Mouse (Mus musculus): Measurements from ENCODE around the gene Themis.

Themis gene

DNA sequence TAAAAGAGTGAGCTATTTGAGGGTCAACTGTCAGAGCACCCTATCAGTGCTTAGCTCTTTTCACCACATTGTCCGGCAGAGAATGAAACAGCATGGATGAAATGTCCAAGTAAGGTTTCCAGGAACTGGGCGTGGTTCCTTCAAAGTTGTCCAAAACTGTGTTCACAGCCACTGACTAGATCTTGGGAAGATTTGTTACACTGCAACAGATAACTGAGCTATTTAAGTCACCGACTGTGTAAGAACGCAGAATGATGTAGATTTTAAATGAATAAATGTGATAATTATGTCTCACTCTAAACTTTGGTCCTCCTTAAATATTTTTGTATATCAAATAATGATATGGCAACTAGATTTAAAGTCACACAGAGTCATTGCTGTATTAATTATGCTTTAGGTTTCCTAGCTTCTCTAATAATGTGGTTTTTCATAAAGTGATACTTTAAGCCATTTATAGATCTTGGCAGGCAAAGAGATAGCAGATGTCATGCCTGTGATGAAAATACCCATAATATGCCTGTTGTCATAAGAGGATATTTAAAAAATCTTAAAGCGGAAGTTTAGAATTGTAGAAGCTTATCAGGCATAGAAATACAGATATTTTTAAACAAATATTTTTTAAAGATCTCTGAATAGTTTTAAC lies 143.9 kb downstream of the Themis start:
- DNase-seq, result no peak

GRCm38 (mm10) chr10:28812571-28812936 lies 144.4 kb downstream of the Themis start:
- DNase-seq, result no peak

- DNase-seq, result no peak
These were observed 148.0 kb downstream of the Themis start for GRCm38 (mm10) chr10:28816160-28816559.

GRCm38 (mm10) chr10:28822320-28822719 lies 154.2 kb downstream of the Themis start:
- DNase-seq, result no peak

GRCm38 (mm10) chr10:28842605-28843004 lies 174.4 kb downstream of the Themis start:
- no peak for DNase-seq

- peak; percentile 39 for DNase-seq
These were observed 175.9 kb downstream of the Themis start for GRCm38 (mm10) chr10:28843755-28844717.

DNA sequence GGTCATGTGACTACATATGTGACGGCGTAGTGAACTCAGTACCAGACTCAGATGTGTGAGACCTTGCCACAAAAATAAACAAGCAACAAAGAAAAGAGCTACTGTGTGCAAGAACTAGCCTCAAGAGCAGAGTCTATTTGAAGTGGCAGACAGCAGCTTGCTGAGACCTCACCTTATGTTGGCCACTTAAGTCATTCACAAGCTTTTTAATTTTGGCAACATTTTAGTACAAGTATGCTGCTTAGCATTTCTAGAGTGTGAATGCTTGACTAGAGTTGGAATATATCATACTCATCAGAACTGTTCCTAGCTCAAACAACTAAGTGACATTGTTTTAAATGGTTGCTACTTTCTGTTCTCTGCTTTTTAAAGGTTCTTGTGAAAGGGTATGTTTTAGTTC lies 188.0 kb downstream of the Themis start:
- no peak for DNase-seq

DNA sequence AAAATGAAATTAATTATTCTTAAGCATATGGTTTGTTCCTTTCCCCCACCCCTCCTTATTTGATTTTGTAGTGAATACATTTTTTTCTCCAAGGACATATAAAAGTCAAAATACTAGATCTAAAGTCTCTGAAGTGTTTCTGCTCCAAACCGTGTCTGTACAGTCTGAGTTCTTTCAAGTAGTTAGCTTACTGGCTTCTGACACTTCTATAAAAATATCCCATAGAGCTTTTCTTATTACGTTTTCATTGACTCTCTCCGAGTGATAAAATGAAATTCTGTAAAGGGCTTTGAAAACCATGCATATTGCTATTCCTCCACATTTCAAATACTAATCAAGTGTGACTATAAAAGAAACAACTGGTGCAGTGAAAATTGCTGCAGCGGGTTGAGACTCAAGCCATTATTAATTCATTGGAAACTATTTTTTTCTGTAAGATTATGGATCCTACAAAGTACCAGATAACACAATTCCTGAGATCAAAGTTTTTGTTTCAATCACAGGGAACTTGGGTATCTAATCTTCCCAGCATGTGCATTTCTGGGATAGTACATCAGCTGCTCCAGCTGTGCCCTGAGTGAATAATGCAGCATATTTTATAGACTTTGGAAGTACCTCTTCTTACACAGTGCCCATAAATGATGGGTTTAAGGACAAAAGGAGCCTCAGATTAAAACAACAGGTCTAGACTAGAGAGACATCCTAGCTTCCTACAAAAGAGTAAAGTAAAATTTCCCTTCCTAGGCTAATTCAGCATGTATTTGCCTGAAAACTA lies 202.6 kb downstream of the Themis start:
- DNase-seq, result no peak

DNA sequence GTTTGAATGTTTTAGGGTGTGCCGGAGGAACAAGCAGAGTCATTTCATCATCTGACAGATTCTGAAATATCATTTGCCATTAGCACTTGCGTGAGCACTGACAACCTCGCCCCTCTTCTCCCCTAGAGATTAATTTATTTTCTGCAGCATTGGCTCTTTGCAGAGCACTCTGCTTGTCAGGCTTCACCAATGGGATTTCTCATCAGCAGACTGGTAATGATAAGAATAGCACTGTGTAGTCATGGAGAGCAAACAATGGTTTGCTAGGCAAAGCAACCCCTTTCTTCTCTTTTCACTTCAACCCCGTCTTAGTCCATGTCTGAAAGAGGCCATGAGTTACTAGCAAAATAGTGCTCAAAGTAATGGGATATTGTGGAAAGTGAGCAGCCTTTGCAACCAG lies 206.4 kb downstream of the Themis start:
- no peak for DNase-seq

DNA sequence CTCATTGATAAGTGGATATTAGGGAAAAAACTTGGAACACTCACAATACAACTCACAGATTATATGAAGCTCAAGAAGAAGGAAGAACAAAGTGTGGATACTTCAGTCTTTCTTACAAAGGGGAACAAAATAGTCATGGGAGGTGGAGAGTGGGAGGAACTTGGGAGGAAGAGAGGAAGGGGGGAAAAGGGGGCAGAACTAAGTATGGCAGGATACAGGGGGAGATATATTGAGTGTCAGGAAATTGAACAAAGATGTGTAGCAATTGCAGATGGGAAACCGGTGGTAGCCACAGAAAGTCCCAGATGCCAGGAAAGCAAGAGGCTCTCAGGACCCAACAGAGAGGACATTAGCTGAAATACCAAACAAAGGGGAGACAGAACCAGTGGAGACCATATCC lies 219.5 kb downstream of the Themis start:
- DNase-seq, result no peak

GRCm38 (mm10) chr10:28890886-28891285 lies 222.7 kb downstream of the Themis start:
- no peak for DNase-seq

DNA sequence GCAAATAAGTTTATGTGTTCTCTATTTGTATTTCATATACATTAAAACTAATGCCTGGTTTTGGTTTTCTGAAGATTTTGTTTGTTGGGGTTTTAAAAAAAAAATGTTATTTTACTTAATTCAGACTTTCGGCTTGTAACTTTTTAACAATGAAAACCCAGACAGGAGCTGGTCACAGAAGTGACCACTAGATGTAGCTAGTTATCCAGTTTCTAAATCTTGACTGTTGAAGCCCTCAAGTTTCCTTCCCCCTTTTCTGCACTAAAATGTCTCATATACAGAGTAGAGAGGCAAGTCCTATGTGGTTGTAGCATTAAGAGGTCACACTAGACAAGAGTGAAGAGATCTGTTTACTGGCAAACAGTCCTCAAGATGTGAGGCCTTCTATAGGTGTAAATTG lies 230.2 kb downstream of the Themis start:
- no peak for DNase-seq
